Mouse (Mus musculus) T-helper 2 cell (primary cell): ENCODE data around the gene Mrtfb.

Source experiments
- in situ Hi-C: fragments of 300-600 bp; cut with MboI, MseI; formaldehyde crosslinking; loops from one replicate; pipeline ENCODE4 v1.15.1; 2025; ENCODE audit warnings: high pct_unique_total_duplicates

Mrtfb gene

GRCm38 (mm10) chr16:13435627-13436026, 179.3 kb downstream of the Mrtfb start:
- in situ Hi-C loops: no loop called here

- in situ Hi-C loops: no loop called here
These were observed 180.9 kb downstream of the Mrtfb start for GRCm38 (mm10) chr16:13437037-13437769.

- in situ Hi-C loops: no loop called here
These were observed 181.6 kb downstream of the Mrtfb start for GRCm38 (mm10) chr16:13437770-13438372.

GRCm38 (mm10) chr16:13440468-13440867, 184.2 kb downstream of the Mrtfb start:
- in situ Hi-C loops: loop anchor here (5.0 kb wide), 1 partner anchor 247 kb away; no protein-coding TSS in a partner anchor

GRCm38 (mm10) chr16:13443764-13444163, 187.5 kb downstream of the Mrtfb start:
- in situ Hi-C loops: loop anchor here (5.0 kb wide), 1 partner anchor 244 kb away; no protein-coding TSS in a partner anchor

GRCm38 (mm10) chr16:13445461-13445860, 189.2 kb downstream of the Mrtfb start:
- in situ Hi-C loops: no loop called here

GRCm38 (mm10) chr16:13446488-13446887, 190.2 kb downstream of the Mrtfb start:
- in situ Hi-C loops: no loop called here

- in situ Hi-C loops: no loop called here
These were observed 190.6 kb downstream of the Mrtfb start for GRCm38 (mm10) chr16:13446971-13447283.

- in situ Hi-C loops: no loop called here
These were observed 191.2 kb downstream of the Mrtfb start for GRCm38 (mm10) chr16:13447284-13448050.

- in situ Hi-C loops: no loop called here
These were observed 191.9 kb downstream of the Mrtfb start for GRCm38 (mm10) chr16:13448051-13448705.

GRCm38 (mm10) chr16:13448706-13449090, 192.4 kb downstream of the Mrtfb start:
- in situ Hi-C loops: no loop called here

- in situ Hi-C loops: no loop called here
These were observed 193.2 kb downstream of the Mrtfb start for GRCm38 (mm10) chr16:13449491-13449890.

- in situ Hi-C loops: no loop called here
These were observed 194.6 kb downstream of the Mrtfb start for GRCm38 (mm10) chr16:13450831-13451230.

- in situ Hi-C loops: no loop called here
These were observed 195.7 kb downstream of the Mrtfb start for GRCm38 (mm10) chr16:13451991-13452390.

- in situ Hi-C loops: no loop called here
These were observed 196.4 kb downstream of the Mrtfb start for GRCm38 (mm10) chr16:13452661-13453060.

GRCm38 (mm10) chr16:13454026-13454600, 197.8 kb downstream of the Mrtfb start:
- in situ Hi-C loops: no loop called here

- in situ Hi-C loops: no loop called here
These were observed 199.3 kb downstream of the Mrtfb start for GRCm38 (mm10) chr16:13455560-13455959.

- in situ Hi-C loops: no loop called here
These were observed 202.3 kb downstream of the Mrtfb start for GRCm38 (mm10) chr16:13458556-13458955.

- in situ Hi-C loops: no loop called here
These were observed 203.8 kb downstream of the Mrtfb start for GRCm38 (mm10) chr16:13460071-13460470.

GRCm38 (mm10) chr16:13460777-13461408, 204.6 kb downstream of the Mrtfb start:
- in situ Hi-C loops: no loop called here

GRCm38 (mm10) chr16:13464662-13465061, 208.4 kb downstream of the Mrtfb start:
- in situ Hi-C loops: no loop called here
